Mouse (Mus musculus) gastrocnemius, adult 8-10 months (tissue): ENCODE results near the gene Hsd3b4. TPM values are rescaled to one million over a fixed set of nuclear protein-coding genes. Genes with fewer than 3 reads are reported as not detected.
"Not testable (repeated sequence)": the region's sequence is repeated elsewhere in the genome, so short reads cannot be mapped to it uniquely, and the experiment has no call there.

Experiments
- DNase-seq, 2 experiments: peaks; one replicate each; pipeline ENCODE4 v3.0.0; 2022; ENCODE audit warnings: low spot score in 2 of 2
- total RNA-seq, 4 experiments: library from RNA; stranded (reverse); gene quantifications; 2 replicates each; pipeline ENCODE4 v1.2.4; 2022

Hsd3b4 gene
- not detected for total RNA-seq

GRCm38 (mm10) chr3:98510414-98510813, at the start of gene Hsd3b4:
Hsd3b4 (minus strand) TSS chr3:98510514.
- not testable (repeated sequence) for DNase-seq

- not testable (repeated sequence) for DNase-seq
Measured at GRCm38 (mm10) chr3:98550832-98551231, 40.5 kb upstream of the Hsd3b4 start.

GRCm38 (mm10) chr3:98550215-98550614, 39.9 kb upstream of the Hsd3b4 start:
- DNase-seq = not testable (repeated sequence)

- not testable (repeated sequence) for DNase-seq
Measured at GRCm38 (mm10) chr3:98548495-98548894, 38.2 kb upstream of the Hsd3b4 start.

GRCm38 (mm10) chr3:98547641-98548040, 37.3 kb upstream of the Hsd3b4 start:
- not testable (repeated sequence) for DNase-seq

GRCm38 (mm10) chr3:98524978-98525377, 14.7 kb upstream of the Hsd3b4 start:
- not testable (repeated sequence) for DNase-seq

GRCm38 (mm10) chr3:98524552-98524951, 14.2 kb upstream of the Hsd3b4 start:
- not testable (repeated sequence) for DNase-seq

- not testable (repeated sequence) for DNase-seq
Measured at GRCm38 (mm10) chr3:98522779-98523178, 12.5 kb upstream of the Hsd3b4 start.

GRCm38 (mm10) chr3:98507229-98507628, 3.1 kb downstream of the Hsd3b4 start:
- not testable (repeated sequence) for DNase-seq

GRCm38 (mm10) chr3:98497401-98497800, 12.9 kb downstream of the Hsd3b4 start:
- DNase-seq = not testable (repeated sequence)

GRCm38 (mm10) chr3:98496762-98497161, 13.6 kb downstream of the Hsd3b4 start:
- not testable (repeated sequence) for DNase-seq

- DNase-seq = not testable (repeated sequence)
Measured at GRCm38 (mm10) chr3:98495055-98495454, 15.3 kb downstream of the Hsd3b4 start.

- DNase-seq = not testable (repeated sequence)
Measured at GRCm38 (mm10) chr3:98494184-98494583, 16.1 kb downstream of the Hsd3b4 start.

- not testable (repeated sequence) for DNase-seq
Measured at GRCm38 (mm10) chr3:98471499-98471898, 38.8 kb downstream of the Hsd3b4 start.

GRCm38 (mm10) chr3:98471057-98471456, 39.3 kb downstream of the Hsd3b4 start:
- not testable (repeated sequence) for DNase-seq

- DNase-seq = not testable (repeated sequence)
Measured at GRCm38 (mm10) chr3:98469323-98469722, 41.0 kb downstream of the Hsd3b4 start.

GRCm38 (mm10) chr3:98457026-98457425, 53.3 kb downstream of the Hsd3b4 start, which contains the start of gene Gm4450:
Gm4450 (minus strand) TSS chr3:98457126.
- not testable (repeated sequence) for DNase-seq

- DNase-seq = not testable (repeated sequence)
Measured at GRCm38 (mm10) chr3:98453786-98454185, 56.5 kb downstream of the Hsd3b4 start.

Other genes starting within 250 kb of the Hsd3b4 start
- 1 to 10 TPM in 2 of 4 experiments, under 1 TPM in 2; 0.19 to 1.4 (median 0.76) TPM for gene Hmgcs2, start 230.1 kb downstream of the Hsd3b4 start, total RNA-seq
- 1 to 10 TPM in 3 of 4 experiments, under 1 TPM in 1; 0.75 to 4.7 (median 1.4) TPM for gene Phgdh, start 170.5 kb downstream of the Hsd3b4 start, total RNA-seq
- gene Zfp697, start 128.1 kb downstream of the Hsd3b4 start, total RNA-seq = 1 to 10 TPM in 2 of 4 experiments, under 1 TPM in 2; 0.31 to 2.3 (median 0.82) TPM
- gene Gm4450, start 53.4 kb downstream of the Hsd3b4 start, total RNA-seq = not detected
- gene Gm10681, start 78.3 kb upstream of the Hsd3b4 start, total RNA-seq = not detected
- gene Hsd3b5, start 119.7 kb upstream of the Hsd3b4 start, total RNA-seq = not detected
- gene Hsd3b2, start 214.0 kb upstream of the Hsd3b4 start, total RNA-seq = not detected